Mouse (Mus musculus) adrenal gland, postnatal 36 days (tissue): ENCODE measurements around the gene Shc2. TPM values are rescaled to one million over a fixed set of nuclear protein-coding genes. Genes with fewer than 3 reads are reported as not detected.
A peak's percentile ranks its signal among the peaks of the same experiment; 100 is the strongest.

ENCODE experiments used
- DNase-seq, 2 experiments: peaks; one replicate each; pipeline ENCODE4 v3.0.0; 2021; ENCODE audit warnings: mixed read lengths in 1 of 2
- total RNA-seq, 2 experiments: library from RNA; stranded (reverse); gene quantifications; 2 replicates each; pipeline ENCODE4 v1.2.3; 2021

Shc2 gene
- total RNA-seq, 2 experiments from 2014 or later, result 3.0 to 5.2 TPM

DNA sequence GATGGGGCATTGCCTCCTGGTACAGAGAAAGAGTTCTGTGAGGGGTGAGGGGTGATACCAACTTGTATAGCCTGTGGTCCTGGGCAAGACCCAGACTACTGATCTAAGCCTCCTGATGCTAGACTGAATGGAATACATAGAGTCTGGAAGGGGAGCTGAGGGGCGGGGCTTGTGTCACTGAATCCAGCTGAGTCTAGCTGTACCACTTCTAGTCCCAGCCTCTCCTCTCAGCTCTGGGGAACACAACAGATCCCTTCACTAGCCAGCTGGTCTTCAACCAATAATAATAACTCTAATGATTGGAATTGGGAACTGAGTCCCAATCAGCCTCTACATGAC, 23.4 kb downstream of the Shc2 start:
- DNase-seq, result no peak

DNA sequence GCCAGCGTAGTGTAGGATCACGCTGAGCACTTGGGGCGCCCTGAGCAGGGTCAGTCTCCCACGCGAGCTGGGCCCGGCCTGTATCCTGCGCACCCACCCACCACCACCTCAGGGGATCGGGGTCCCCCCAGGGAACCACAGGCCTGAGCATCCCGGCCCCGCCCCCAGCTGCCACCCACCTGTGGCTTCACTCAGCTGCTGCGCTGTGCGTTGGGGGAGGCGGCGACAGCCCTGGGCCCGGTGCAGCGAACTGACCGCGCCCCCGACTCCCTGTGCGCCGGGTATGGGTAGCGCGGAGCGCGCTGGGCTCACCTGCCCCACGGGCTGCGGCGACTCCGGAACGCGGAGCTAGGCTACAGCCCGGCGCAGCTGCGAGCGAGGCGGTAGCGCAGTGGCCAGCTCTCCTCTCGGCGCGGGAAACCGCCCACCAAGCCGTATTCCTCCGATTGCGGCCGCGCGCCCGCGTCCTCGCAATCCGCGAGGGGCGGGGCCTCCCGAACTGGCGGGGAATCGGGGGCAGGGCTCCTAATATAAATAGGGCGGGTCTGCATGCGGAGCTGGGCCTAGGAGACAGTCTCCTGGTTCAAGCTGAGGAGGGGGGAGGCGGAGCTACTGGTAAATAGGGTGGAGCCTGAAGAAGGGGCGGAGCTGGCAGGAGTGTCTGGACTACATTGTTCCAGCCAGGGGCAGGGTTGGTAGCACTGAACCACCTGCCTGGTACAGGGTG, 24.0 kb downstream of the Shc2 start, which contains the start of gene C2cd4c:
C2cd4c (minus strand) TSS at position 448 of the 727 bp plus-strand sequence.
- peak; percentile 58 to 61 for DNase-seq

DNA sequence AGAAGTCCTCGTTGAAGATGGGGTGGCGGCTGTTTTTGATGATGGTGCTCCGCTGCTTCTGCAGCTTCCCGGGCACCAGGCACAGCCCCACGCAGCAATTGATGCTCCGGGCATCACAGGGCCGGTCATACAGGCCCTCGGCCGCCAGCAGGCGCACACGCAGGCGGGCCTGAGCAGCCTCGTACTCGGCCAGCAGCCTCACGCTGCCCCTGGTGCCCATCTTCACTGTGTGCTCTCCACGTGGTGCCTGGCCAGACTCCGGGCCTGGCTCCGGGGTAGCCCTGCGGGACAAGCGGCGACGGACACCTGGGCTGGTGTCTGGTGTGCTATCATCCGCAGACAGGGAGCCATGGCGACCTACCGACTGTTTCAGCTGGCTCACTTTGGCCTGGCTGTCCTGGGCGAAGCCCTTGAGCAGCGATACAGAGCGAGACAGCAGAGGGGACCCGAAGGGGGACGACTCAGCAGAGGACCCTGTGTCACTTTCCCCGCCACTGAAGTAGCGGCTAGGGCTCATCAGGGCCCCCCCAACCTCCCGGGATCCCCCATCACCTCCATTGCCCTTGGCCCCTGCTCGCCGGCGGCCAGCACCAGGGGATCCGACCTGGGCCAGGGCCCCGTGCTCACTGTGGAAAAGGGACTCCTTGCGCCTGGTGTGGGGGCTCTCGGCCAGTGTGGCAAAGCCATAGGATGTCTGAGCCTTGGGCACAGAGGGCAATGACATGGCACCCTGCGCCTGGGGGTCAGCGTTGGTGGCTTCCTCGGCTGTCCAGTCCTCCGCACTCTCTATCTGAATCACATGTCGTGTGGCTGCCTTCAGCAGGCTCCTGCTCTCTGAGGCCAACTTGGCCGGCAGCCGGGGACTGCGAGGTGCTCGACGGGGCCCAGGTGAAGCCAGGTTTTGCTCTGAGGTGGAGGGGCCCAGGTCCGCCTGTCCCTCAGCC, 25.3 kb downstream of the Shc2 start:
- peak in 1 of 2 experiments; percentile 20 for DNase-seq

DNA sequence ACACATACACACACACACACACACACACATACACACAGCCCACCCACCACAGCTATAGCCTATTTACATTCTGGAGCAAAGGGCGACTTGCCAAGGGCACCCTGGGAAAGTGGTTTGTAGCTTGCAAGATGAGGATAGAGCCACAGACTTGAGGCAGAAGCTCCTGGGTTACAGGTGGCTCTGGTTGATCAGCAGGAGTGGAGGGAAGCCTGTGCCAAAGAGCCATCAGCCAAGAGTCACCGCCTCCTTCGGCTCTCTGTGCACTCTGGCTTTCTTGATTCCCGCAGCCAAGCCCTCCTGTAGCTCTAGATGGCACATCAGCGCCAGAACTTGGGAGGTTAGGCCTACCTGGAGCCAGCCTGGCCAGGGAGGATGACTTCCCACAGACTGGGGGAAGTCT, 26.4 kb downstream of the Shc2 start:
- DNase-seq, result no peak

DNA sequence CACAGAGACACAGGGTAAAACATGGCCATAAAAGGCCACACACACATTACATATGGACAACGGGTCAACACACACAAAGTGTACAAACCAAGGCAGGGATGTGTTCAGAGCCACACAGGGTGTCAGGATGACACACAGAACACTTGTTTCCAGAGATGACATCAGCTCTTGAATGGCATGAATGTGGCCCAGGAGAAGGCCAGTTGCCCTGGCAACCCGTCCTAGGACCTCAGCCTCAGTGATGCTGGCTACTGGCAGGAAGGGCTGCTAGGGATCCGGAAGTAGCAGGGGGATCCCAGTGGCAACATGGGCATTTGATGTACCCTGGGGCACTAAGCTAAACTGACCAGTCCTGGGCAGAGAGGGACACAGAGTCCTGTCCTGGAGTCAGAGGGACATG, 28.4 kb downstream of the Shc2 start:
- no peak for DNase-seq

DNA sequence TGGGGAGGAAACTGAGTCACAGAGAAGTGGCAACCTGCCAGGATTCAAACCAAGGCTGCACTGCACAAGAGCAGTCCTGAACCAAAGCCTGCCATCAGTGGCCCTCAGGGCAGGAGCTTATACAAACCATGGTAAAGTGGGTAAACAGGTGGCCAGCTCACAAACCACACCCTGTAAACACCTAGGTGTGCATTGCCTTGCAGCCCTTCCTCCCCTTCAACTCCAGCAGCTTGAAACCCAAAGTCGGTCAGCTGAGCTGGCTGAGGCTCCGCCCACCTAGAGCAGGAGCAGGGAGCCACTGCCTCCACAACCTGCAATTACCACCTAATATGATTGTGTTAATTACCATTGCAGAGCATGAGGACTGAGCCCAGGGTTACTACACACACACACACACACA, 29.8 kb downstream of the Shc2 start:
- no peak for DNase-seq

DNA sequence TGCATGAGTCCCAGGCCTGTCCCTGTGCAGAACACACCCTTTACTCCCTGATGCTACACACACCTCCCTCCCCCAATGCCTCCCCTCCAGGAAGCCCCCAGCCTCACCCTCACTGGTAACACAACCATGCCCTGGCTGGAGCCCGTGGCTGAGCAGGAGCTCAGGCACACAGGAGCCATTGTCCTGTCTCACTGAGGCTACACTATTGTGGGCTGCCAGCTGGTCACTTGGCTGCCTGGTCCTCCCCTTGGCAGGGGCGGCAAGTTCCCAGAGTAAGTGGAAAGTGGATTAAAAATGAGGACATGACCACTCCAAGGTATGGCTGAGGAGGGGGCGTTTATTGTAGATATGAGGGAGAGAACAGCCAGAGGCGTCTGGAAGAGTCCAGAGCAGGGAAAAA, 31.2 kb downstream of the Shc2 start:
- no peak for DNase-seq

DNA sequence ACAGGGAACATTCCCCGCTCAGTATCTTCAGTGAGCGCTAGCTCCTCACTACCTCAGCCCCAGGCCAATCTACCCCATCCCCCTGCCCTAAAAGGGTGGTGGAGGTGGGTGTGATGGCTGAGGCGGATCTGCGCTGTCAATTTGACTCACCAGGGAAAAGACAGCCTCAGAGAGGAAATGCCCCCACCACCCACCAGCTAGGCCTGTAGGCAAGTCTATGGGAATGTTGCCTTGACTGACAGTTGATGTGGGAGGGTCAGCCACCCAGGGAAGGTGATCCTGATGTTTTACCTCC, 39.8 kb downstream of the Shc2 start:
- DNase-seq, result no peak

DNA sequence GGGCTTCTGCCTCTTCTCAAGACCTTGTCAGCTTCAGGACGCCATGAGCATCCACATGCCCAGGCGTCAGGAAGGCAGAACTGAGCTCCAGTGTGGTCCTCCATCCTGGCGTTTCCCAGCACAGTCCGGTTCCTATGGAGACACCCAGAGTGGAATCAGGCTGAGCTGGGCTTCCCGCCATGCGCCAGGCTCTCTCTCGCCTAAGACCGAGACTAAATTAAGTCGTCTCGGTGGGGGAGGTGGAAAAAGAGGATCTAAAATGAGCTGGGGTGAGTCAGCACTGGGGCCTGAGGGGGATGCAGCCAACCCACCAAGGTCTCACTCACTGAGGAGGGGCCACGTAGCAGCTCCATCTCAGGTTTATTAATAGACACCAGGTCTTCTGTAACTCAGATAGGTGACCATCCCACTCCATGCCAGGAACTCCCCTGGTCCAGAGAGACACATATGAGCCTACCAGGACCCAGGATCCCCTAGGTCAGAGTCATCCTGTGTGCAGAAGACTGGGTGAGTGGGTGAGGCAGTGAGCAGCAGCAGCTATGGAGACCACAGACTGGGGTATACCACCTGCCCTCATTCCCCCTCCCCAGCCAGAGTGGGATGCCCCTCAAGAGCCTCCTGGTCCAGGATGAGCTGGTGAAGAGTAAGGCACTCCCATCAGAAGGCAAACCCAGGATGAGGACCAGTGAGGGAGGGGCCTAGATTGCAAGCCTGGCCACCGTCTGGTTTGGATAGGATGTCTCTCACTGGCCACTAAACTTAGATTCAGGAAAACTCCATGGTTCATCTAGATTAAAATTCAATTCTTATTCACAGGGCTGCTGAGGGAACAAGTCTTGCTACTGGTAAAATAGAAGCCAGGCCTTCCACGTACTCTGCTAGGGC, 40.4 kb downstream of the Shc2 start:
- no peak for DNase-seq

DNA sequence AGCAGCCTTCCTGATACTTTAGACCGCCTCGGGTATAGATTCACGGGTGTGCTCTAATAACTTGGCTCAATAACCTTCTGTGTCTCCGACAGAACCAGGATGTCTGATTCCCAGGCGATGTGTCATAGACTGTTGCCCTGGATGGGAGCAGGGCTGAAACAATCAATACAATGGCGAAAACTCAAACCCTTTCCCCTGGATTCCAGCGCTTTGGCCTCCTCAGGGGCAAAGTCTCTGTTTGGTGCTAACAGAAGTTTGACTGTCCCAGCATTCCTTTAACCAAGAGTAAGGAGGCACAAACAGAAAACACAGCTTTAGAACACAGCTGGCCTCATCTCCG, 42.2 kb downstream of the Shc2 start:
- DNase-seq, result no peak

DNA sequence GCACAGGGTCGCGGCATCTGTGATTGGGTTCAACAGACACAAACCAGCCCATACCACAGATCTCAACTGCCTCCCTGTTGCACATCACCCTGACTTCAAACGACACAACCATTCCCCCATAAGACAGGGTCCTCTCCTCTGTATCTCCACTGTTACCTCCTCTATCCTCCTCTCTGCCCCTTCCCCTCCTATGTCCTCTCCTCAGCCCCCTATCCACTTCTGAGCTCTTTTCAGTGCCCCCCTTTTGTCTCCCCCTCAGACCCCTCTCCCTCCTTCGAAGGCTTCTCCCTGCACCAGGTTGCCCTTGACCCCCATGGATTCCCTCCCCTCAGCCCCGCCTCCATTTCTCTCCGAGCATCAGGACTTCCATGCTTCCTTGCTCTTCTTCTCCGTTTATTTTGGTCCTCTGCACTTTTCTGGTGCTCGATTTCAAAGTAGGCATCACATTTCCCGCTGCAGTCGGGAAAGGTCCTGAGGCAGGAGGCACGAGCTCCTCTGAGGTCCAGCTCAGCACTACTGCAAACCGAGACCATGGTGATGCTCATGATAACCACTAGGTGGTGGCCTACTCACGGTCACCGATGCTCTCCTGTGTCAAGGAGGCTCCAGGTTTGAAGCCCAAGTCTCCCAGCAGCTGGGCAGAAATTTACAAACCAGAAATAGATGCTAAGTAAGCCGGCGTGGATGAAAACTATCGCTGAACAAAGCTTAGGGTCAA, 42.7 kb downstream of the Shc2 start:
- peak; percentile 60 to 69 for DNase-seq

DNA sequence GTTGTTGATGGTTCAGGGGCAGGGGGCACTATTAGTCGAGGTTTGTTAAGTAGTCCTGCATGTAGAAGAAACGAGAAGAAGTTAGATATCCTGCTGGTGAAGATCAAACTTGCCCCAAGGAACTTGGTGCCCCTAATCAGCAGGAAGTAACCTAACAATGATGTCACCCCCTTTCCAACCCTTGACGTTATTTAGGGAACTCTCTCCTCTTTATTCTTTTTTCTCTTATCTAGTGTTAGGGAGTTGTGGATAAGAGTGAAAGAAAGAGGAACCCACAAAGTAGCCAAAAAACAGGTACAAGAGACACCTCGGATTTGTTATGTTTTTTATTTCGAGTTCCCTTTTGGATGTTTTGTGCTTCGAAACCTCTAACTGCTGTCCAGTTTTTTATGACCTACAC, 43.6 kb downstream of the Shc2 start:
- no peak for DNase-seq

DNA sequence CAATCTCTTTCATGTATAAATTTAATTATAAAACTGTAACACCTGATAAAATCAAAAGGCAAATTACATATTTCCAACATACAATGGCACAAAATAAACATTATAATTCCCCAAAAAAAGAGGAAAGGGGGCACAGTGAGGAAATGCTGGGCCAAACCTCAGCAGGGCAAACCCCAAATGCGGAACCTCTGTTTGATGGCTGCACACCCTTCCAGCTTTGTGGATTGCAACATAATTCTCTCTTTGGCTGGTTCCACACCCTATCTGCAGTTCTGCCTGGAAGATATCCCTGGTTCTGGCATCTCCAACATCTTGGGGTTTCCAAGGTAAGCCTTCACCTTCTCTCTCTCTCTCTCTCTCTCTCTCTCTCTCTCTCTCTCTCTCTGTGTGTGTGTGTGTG, 47.0 kb downstream of the Shc2 start:
- no peak for DNase-seq

DNA sequence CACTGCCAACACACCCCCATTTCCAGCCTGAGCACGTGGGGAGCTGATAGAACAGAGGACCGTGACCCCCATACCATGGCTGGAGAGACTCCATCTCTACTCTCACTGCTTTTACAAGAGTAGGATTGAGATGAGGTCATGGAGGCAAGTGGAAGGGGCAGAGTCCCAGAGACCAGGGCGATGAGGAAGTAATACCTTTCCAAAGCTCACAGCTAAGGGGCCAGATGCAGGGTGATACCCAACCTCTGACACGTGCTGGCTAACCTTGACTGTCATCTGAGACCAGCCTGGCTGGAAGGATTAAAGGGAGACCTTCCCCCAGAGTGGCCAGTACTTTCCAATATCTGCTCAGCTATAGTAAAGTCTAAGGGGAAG, 50.0 kb downstream of the Shc2 start:
- DNase-seq, result no peak

DNA sequence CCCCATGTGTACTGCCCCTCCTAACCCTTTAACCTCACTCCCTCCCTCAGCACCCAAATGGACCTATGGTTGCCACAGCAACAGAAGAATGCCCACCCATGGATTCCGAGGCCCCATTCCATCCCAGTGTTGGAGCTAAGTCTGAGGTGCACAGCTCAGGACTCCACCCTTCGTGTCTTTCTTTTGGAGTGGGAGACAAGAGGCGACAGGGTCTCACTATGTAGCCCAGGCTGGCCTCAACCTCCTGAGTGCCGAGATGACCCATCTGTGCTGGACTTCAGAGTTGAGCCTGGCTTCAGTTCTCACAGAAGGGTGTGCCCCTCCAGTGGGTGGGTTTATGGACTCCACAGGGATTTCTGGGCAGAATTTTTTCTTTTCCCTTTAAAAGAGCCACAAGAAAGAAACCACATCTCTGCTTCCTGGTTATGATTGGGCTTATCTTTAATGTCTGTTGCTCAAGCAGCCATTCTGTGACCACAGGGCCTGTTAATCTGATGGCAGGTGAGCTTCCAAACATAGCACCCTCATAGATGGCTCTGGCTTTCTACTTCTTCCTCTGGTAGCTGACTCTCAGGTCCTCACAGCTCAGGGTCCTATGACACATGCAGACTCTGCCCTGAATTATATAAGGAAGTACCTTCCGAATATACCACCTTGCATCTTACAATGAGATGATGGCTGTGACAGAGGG, 50.5 kb downstream of the Shc2 start, which contains the start of gene Theg:
Theg (minus strand) TSS at position 271 of the 691 bp plus-strand sequence.
- DNase-seq, result no peak

DNA sequence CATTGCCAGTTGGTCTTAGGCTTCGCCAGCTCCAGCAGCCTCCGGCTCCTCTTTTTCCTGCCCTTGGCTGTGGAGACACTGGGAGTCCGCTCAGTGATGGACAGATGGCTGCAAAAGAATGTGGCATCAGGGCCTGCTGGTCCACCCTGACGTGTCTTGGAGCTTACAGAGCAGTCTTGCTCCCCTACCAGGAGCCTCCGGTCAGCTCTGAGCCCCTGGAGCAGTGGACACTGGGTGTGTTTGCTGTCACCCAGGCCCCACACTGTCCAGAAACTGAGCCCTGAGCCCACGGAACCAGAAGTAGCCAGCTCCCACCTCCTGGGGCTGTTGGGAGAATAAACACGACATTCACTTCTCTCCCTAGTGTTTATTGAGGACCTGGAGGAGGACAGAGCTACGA, 51.5 kb downstream of the Shc2 start:
- no peak for DNase-seq

DNA sequence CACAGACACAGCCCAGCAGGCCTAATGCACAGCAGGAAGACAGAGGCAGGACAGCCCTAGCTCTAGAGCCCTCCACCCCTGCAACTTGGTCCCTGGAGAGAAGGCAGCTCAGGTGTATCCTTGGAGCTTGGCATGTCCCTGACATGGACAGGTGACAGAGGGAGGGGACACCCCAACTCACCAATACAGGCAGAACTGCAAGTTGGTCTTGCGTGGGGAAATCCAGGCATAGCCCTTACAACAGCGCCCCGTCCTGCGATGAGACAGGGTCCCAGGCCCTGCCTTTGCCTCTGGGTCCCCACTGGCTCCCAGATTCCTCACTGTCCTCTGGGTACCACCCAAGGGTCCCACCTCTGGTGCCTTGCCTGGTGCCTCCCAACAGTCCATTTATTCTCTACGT, 52.0 kb downstream of the Shc2 start:
- no peak for DNase-seq

DNA sequence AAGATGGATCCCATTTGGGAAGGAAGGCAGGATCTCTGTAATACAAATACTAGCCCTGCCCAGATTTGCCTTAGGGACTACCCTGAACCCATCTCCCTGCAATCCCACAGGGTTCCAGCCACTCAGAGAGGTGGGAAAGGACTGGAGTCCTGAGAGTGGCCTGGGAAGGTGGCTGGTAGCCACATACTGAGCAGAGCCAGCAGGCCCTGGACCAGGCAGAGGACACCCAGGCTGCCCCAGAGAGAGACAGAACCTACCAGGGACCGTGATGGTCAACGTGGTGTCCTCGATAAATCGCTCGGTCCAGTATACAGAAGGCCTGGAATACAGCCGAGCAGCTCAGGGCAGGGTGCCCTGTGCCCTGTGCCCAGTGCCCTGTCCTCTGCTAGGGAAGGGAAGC, 52.6 kb downstream of the Shc2 start:
- no peak for DNase-seq

DNA sequence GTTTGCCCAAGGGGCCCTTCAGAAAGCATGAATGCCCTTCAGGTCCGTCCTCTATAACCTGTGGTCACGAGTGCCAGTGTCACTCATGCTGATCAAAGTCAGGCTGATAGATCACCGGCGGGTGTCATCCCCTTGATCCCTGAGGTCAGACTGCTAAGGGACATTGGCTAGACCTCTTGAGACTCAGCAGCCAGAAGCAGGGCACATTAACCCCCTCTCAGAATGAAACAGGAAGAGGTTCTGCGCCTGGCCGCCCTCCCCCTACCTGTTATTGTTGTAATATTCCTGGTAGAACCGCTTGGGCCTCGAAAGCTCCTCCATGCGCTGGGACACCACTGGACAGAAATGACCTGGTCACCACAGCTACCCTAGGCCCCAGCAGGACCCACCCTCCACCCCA, 53.3 kb downstream of the Shc2 start:
- no peak for DNase-seq

DNA sequence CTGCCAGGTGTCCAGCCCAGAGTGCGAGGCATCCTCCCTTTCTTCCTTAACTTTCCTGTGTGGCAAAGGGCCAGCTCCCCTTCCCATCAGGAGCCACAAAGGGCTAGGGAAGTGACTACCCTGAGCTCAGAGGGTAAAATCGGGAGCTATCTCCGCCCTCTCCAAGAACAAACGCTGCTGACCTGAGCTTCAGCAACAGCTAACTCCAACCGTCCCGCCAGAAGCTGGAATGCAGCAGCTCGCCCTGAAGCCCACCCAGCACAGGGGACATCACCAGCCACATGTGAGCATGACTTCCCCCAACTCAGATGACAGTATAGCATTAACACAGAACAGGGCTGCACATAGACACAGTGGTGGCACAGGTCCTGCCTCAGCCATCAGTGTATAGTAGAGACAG, 53.7 kb downstream of the Shc2 start:
- DNase-seq, result no peak

DNA sequence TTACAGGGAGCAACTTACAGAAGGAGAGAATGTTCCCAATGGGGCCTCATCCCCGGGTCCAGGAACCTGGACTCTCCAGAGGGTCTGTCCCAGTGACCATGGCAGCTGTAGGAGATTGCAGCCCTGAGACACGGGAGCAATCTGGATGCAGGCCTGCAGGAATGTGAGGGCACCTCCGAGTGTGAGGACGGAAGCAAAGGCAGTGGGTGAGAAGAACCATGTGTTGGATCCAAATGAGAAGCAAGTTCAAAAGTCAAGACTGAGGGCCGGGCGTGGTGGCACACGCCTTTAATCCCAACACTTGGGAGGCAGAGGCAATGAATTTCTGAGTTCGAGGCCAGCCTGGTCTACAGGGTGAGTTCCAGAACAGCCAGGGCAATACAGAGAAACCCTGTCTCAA, 56.2 kb downstream of the Shc2 start:
- DNase-seq, result no peak

DNA sequence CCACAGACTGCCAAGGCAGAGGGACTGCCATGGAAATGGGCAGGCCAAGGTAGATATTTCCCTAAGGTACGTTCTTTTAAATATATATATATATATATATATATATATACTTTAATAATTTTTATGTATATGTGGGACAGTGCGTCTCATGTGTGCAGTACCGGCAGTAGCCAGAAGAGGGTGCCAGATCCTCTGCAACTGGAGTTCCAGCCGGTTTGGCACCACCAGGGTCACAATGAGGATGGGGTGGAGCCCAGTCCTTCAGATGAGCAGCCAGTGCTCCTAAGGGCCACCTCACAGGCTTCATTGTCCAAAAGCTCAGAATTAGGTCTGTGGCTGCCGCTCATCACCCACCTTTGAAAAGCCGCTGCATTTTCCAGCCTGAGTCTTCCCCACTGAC, 56.9 kb downstream of the Shc2 start:
- DNase-seq, result peak; percentile 19 to 34
